Mouse (Mus musculus): Measurements from ENCODE around the gene Hpd. TPM values are rescaled to one million over a fixed set of nuclear protein-coding genes. Genes with fewer than 3 reads are reported as not detected.

Hpd gene
- total RNA-seq, 2 experiments from 2014 or later = 1.6 to 2.4 TPM

- peak; percentile 96 to 97 for DNase-seq
These were observed 46.8 kb downstream of the Hpd start for GRCm38 (mm10) chr5:123135471-123136360.

- no peak for DNase-seq
These were observed 47.6 kb downstream of the Hpd start for GRCm38 (mm10) chr5:123134875-123135382.

GRCm38 (mm10) chr5:123134186-123134874 lies 48.2 kb downstream of the Hpd start:
- DNase-seq = peak; percentile 69 to 77

- peak; percentile 12 to 36 for DNase-seq
These were observed 48.8 kb downstream of the Hpd start for GRCm38 (mm10) chr5:123133784-123134143.

- DNase-seq = peak; percentile 84 to 87
These were observed 49.3 kb downstream of the Hpd start for GRCm38 (mm10) chr5:123133083-123133783.

- DNase-seq = peak; percentile 86 to 94
These were observed 50.0 kb downstream of the Hpd start, which contains the start of gene Rhof for GRCm38 (mm10) chr5:123132308-123133071. TSS of gene Rhof (minus strand) at chr5:123132692.

- DNase-seq = no peak
These were observed 51.7 kb downstream of the Hpd start for GRCm38 (mm10) chr5:123130814-123131148.

- DNase-seq = no peak
These were observed 52.3 kb downstream of the Hpd start for GRCm38 (mm10) chr5:123130030-123130813.

- DNase-seq = no peak
These were observed 53.3 kb downstream of the Hpd start for GRCm38 (mm10) chr5:123129170-123129757.

- no peak for DNase-seq
These were observed 53.9 kb downstream of the Hpd start for GRCm38 (mm10) chr5:123128426-123129169.

- no peak for DNase-seq
These were observed 55.5 kb downstream of the Hpd start for GRCm38 (mm10) chr5:123127031-123127430.

GRCm38 (mm10) chr5:123125638-123126406 lies 56.7 kb downstream of the Hpd start:
- DNase-seq = peak; percentile 66 to 72

GRCm38 (mm10) chr5:123125105-123125504 lies 57.4 kb downstream of the Hpd start:
- no peak for DNase-seq

- DNase-seq = no peak
These were observed 60.3 kb downstream of the Hpd start for GRCm38 (mm10) chr5:123122181-123122580.

Data from adrenal gland, postnatal 36 days (tissue).